Mouse (Mus musculus): ENCODE data around the gene Mdn1.

The Mdn1 gene

GRCm38 (mm10) chr4:32656918-32657662 lies at the start of gene Mdn1:
Mdn1 (plus strand) TSS chr4:32657119.
- DNase-seq, result peak; percentile 97

- DNase-seq, result peak; percentile 96
Observed at GRCm38 (mm10) chr4:32615034-32615881, 41.7 kb upstream of the Mdn1 start, which contains the start of gene Casp8ap2. Casp8ap2 (plus strand) TSS chr4:32615451.

GRCm38 (mm10) chr4:32621637-32622036 lies 35.3 kb upstream of the Mdn1 start:
- DNase-seq, result no peak

- no peak for DNase-seq
Observed at GRCm38 (mm10) chr4:32651669-32652068, 5.2 kb upstream of the Mdn1 start.

GRCm38 (mm10) chr4:32656146-32656904 lies 594 bp upstream of the Mdn1 start:
- no peak for DNase-seq

GRCm38 (mm10) chr4:32665843-32666242 lies 8.9 kb downstream of the Mdn1 start:
- DNase-seq, result no peak

- DNase-seq, result no peak
Observed at GRCm38 (mm10) chr4:32668291-32668690, 11.4 kb downstream of the Mdn1 start.

- DNase-seq, result no peak
Observed at GRCm38 (mm10) chr4:32669825-32670224, 12.9 kb downstream of the Mdn1 start.

- no peak for DNase-seq
Observed at GRCm38 (mm10) chr4:32674025-32674424, 17.1 kb downstream of the Mdn1 start.

- DNase-seq, result no peak
Observed at GRCm38 (mm10) chr4:32677471-32677870, 20.6 kb downstream of the Mdn1 start.

- DNase-seq, result no peak
Observed at GRCm38 (mm10) chr4:32680843-32681242, 23.9 kb downstream of the Mdn1 start.

GRCm38 (mm10) chr4:32682471-32682870 lies 25.6 kb downstream of the Mdn1 start:
- no peak for DNase-seq

GRCm38 (mm10) chr4:32683061-32683582 lies 26.2 kb downstream of the Mdn1 start:
- no peak for DNase-seq

- no peak for DNase-seq
Observed at GRCm38 (mm10) chr4:32717733-32718132, 60.8 kb downstream of the Mdn1 start.

- no peak for DNase-seq
Observed at GRCm38 (mm10) chr4:32745394-32745793, 88.5 kb downstream of the Mdn1 start.

GRCm38 (mm10) chr4:32748396-32748795 lies 91.5 kb downstream of the Mdn1 start:
- DNase-seq, result no peak

GRCm38 (mm10) chr4:32750711-32751110 lies 93.8 kb downstream of the Mdn1 start:
- no peak for DNase-seq

GRCm38 (mm10) chr4:32757430-32757829 lies 100.5 kb downstream of the Mdn1 start:
- peak; percentile 17 for DNase-seq

- DNase-seq, result no peak
Observed at GRCm38 (mm10) chr4:32767471-32767870, 110.6 kb downstream of the Mdn1 start.

GRCm38 (mm10) chr4:32768046-32768445 lies 111.1 kb downstream of the Mdn1 start:
- no peak for DNase-seq

GRCm38 (mm10) chr4:32770284-32770810 lies 113.4 kb downstream of the Mdn1 start:
- no peak for DNase-seq

GRCm38 (mm10) chr4:32779996-32780395 lies 123.1 kb downstream of the Mdn1 start:
- no peak for DNase-seq

- DNase-seq, result no peak
Observed at GRCm38 (mm10) chr4:32787110-32787509, 130.2 kb downstream of the Mdn1 start.
